Mouse (Mus musculus) kidney, embryonic 16.5 days (tissue): Measurements from ENCODE around the gene Fbxo21. TPM values are rescaled to one million over a fixed set of nuclear protein-coding genes. Genes with fewer than 3 reads are reported as not detected.

Experiments
- ATAC-seq: fragments of 200-750 bp; cut with Nextera tagmentation; 2 replicates; pipeline ENCODE4 v1.8.0; 2017; ENCODE audit warnings: moderate TSS enrichment; ENCODE audit not compliant: low FRiP score, low TSS enrichment
- H3K27ac ChIP-seq: fragments of 300-500 bp; sonication (generic); 2 replicates; pipeline ENCODE4 v1.5.1; 2014; ENCODE audit warnings: low read length
- H3K27me3 ChIP-seq: fragments of 300-500 bp; sonication (generic); 2 replicates; pipeline ENCODE4 v1.6.1; 2014; ENCODE audit warnings: low read length, control low read depth, mixed read lengths; ENCODE audit not compliant: insufficient read depth
- H3K36me3 ChIP-seq: fragments of 300-500 bp; sonication (generic); 2 replicates; pipeline ENCODE4 v1.6.1; 2014; ENCODE audit warnings: low read length, control low read depth, mixed read lengths; ENCODE audit not compliant: insufficient read depth
- H3K4me1 ChIP-seq: fragments of 300-500 bp; sonication (generic); 2 replicates; pipeline ENCODE4 v1.6.1; 2014; ENCODE audit warnings: low read length, control low read depth, mixed read lengths; ENCODE audit not compliant: insufficient read depth
- H3K4me2 ChIP-seq: fragments of 300-500 bp; sonication (generic); replicated peaks from 2 replicates; pipeline ENCODE4 v1.6.1; 2014; ENCODE audit warnings: low read depth, low read length
- H3K4me3 ChIP-seq: fragments of 300-500 bp; sonication (generic); 2 replicates; pipeline ENCODE4 v1.5.1; 2014; ENCODE audit warnings: mild to moderate bottlenecking, low read length
- H3K9ac ChIP-seq: fragments of 300-500 bp; sonication (generic); replicated peaks from 2 replicates; pipeline ENCODE4 v1.6.1; 2014; ENCODE audit warnings: low read length
- H3K9me3 ChIP-seq: fragments of 300-500 bp; sonication (generic); 2 replicates; pipeline ENCODE4 v1.6.1; 2016; ENCODE audit warnings: low read length, control low read depth
- WGBS: fragments of 180-500 bp; shearing (Covaris S2); extraction: QIAGEN DNeasy Blood & Tissue Kit; methylation state at CpG from one replicate; pipeline ENCODE4 v1.1.7; 2014; 5-methylcytosine and 5-hydroxymethylcytosine counted together
- polyA plus RNA-seq: library from polyadenylated mRNA; unstranded; fragments of >200 nt; fragmentation: Nextera tagmentation; extraction: Ambion mirVana; gene quantifications from 2 replicates; pipeline ENCODE4 v1.2.1, GENCODE M21; 2015

Fbxo21 gene
- polyA plus RNA-seq, 1 experiment from 2014 or later: 85.6 TPM

GRCm38 (mm10) chr5:117977501-117978158 is 1.1 kb downstream of the Fbxo21 start:
- no peak for ATAC-seq
- peaks cover 21% of the 10 kb centered on the region for H3K4me1 ChIP-seq
- peak overlapping the region; percentile 95 for H3K9ac ChIP-seq
- H3K27ac ChIP-seq: no peak overlapping the region
- H3K9me3 ChIP-seq: no peaks in the 10 kb centered on the region
- H3K4me2 ChIP-seq: peak overlapping the region; percentile 85
- H3K4me3 ChIP-seq: peak overlapping the region; percentile 94
- H3K36me3 ChIP-seq: peaks cover 22% of the 10 kb centered on the region
- no peaks in the 10 kb centered on the region for H3K27me3 ChIP-seq
- 3% methylated on average over 27 of the region's 30 CpGs for WGBS

- H3K27ac ChIP-seq: 0 out of 2 replicates have a peak overlapping the region, but pooled peaks have one; percentile 16
- no peaks in the 10 kb centered on the region for H3K27me3 ChIP-seq
- ATAC-seq: no peak
- 42% methylated on average over 17 of the region's 17 CpGs for WGBS
- no peaks in the 10 kb centered on the region for H3K9me3 ChIP-seq
- peaks cover 21% of the 10 kb centered on the region for H3K4me1 ChIP-seq
- peak overlapping the region; percentile 85 for H3K4me2 ChIP-seq
- peaks cover 28% of the 10 kb centered on the region for H3K36me3 ChIP-seq
- H3K4me3 ChIP-seq: peak overlapping the region; percentile 94
- H3K9ac ChIP-seq: peak overlapping the region; percentile 95
Measured at GRCm38 (mm10) chr5:117978159-117978697, 1.7 kb downstream of the Fbxo21 start.

GRCm38 (mm10) chr5:117979082-117979481 is 2.6 kb downstream of the Fbxo21 start:
- Histone ChIP-seq H3K9me3 (no peaks in the 10 kb centered on the region), H3K36me3 (peaks cover 33% of the 10 kb centered on the region), H3K9ac (no peak overlapping the region), H3K4me1 (peaks cover 21% of the 10 kb centered on the region), H3K4me2 (no peak overlapping the region), H3K27me3 (no peaks in the 10 kb centered on the region), H3K27ac (no peak overlapping the region), H3K4me3 (no peak overlapping the region)
- ATAC-seq: no peak
- 60% methylated on average over 5 of the region's 5 CpGs for WGBS

- no peak overlapping the region for H3K9ac ChIP-seq
- H3K4me3 ChIP-seq: no peak overlapping the region
- H3K36me3 ChIP-seq: peaks cover 38% of the 10 kb centered on the region
- ATAC-seq: no peak
- H3K4me1 ChIP-seq: peaks cover 21% of the 10 kb centered on the region
- H3K9me3 ChIP-seq: no peaks in the 10 kb centered on the region
- no peak overlapping the region for H3K27ac ChIP-seq
- no peak overlapping the region for H3K4me2 ChIP-seq
- no peaks in the 10 kb centered on the region for H3K27me3 ChIP-seq
- 80% methylated on average over 8 of the region's 8 CpGs for WGBS
Measured at GRCm38 (mm10) chr5:117980921-117981320, 4.4 kb downstream of the Fbxo21 start.

- no peak for ATAC-seq
- Histone ChIP-seq H3K27me3 (no peaks in the 10 kb centered on the region), H3K36me3 (peaks cover 48% of the 10 kb centered on the region), H3K4me2 (no peak overlapping the region), H3K9ac (no peak overlapping the region), H3K4me1 (peaks cover 21% of the 10 kb centered on the region), H3K9me3 (no peaks in the 10 kb centered on the region), H3K27ac (no peak overlapping the region), H3K4me3 (no peak overlapping the region)
- WGBS: 80% methylated on average over 5 of the region's 5 CpGs
Measured at GRCm38 (mm10) chr5:117981943-117982342, 5.4 kb downstream of the Fbxo21 start.

GRCm38 (mm10) chr5:117986327-117986726 is 9.8 kb downstream of the Fbxo21 start:
- 55% methylated on average over 4 of the region's 4 CpGs for WGBS
- Histone ChIP-seq H3K4me3 (no peak overlapping the region), H3K27ac (no peak overlapping the region), H3K27me3 (no peaks in the 10 kb centered on the region), H3K9ac (no peak overlapping the region), H3K9me3 (no peaks in the 10 kb centered on the region), H3K4me2 (no peak overlapping the region), H3K36me3 (peaks cover 70% of the 10 kb centered on the region), H3K4me1 (no peaks in the 10 kb centered on the region)
- ATAC-seq: no peak

GRCm38 (mm10) chr5:117987891-117988290 is 11.4 kb downstream of the Fbxo21 start:
- Histone ChIP-seq H3K27ac (no peak overlapping the region), H3K9ac (no peak overlapping the region), H3K27me3 (no peaks in the 10 kb centered on the region), H3K4me2 (no peak overlapping the region), H3K4me1 (no peaks in the 10 kb centered on the region), H3K9me3 (no peaks in the 10 kb centered on the region), H3K4me3 (no peak overlapping the region), H3K36me3 (peaks cover 73% of the 10 kb centered on the region)
- no peak for ATAC-seq
- 94% methylated on average over 3 of the region's 3 CpGs for WGBS

GRCm38 (mm10) chr5:117988367-117988766 is 11.8 kb downstream of the Fbxo21 start:
- WGBS: 70% methylated on average over 9 of the region's 9 CpGs
- Histone ChIP-seq H3K36me3 (peaks cover 71% of the 10 kb centered on the region), H3K9me3 (no peaks in the 10 kb centered on the region), H3K4me3 (no peak overlapping the region), H3K4me2 (no peak overlapping the region), H3K27me3 (no peaks in the 10 kb centered on the region), H3K9ac (no peak overlapping the region), H3K4me1 (no peaks in the 10 kb centered on the region), H3K27ac (no peak overlapping the region)
- ATAC-seq: no peak

- Histone ChIP-seq H3K36me3 (peaks cover 80% of the 10 kb centered on the region), H3K27me3 (no peaks in the 10 kb centered on the region), H3K4me1 (no peaks in the 10 kb centered on the region), H3K4me2 (no peak overlapping the region), H3K9ac (no peak overlapping the region), H3K27ac (no peak overlapping the region), H3K9me3 (no peaks in the 10 kb centered on the region), H3K4me3 (no peak overlapping the region)
- WGBS: 87% methylated on average over 6 of the region's 6 CpGs
- ATAC-seq: no peak
Measured at GRCm38 (mm10) chr5:117989773-117990172, 13.2 kb downstream of the Fbxo21 start.

- Histone ChIP-seq H3K4me3 (no peak overlapping the region), H3K36me3 (peaks cover 86% of the 10 kb centered on the region), H3K4me1 (no peaks in the 10 kb centered on the region), H3K4me2 (no peak overlapping the region), H3K9me3 (no peaks in the 10 kb centered on the region), H3K27ac (no peak overlapping the region), H3K9ac (no peak overlapping the region), H3K27me3 (no peaks in the 10 kb centered on the region)
- WGBS: 73% methylated on average over 3 of the region's 3 CpGs
- no peak for ATAC-seq
Measured at GRCm38 (mm10) chr5:117990957-117991356, 14.4 kb downstream of the Fbxo21 start.
